Mouse (Mus musculus) cerebellum, adult 2 months (tissue): ENCODE data around the gene Pelp1.

Experiments
- CTCF ChIP-seq: fragments of 200-500 bp; IDR thresholded peaks from 2 replicates; pipeline ENCODE4 v1.5.1; 2011; ENCODE audit warnings: low read depth, mild to moderate bottlenecking, control low read depth, low read length, moderate library complexity, borderline replicate concordance; ENCODE audit not compliant: insufficient read depth
- POLR2A ChIP-seq: fragments of 200-500 bp; IDR thresholded peaks from 2 replicates; pipeline ENCODE4 v1.6.1; 2011; ENCODE audit warnings: low read length, control low read depth, borderline replicate concordance; ENCODE audit not compliant: insufficient read depth

- TF ChIP-seq CTCF, result no peak
- TF ChIP-seq POLR2A, result no peak
Measured at GRCm38 (mm10) chr11:70412591-70412990, 2.8 kb upstream of the Pelp1 start.
